Mouse (Mus musculus) myocyte (in vitro differentiated cells): ENCODE results near the gene Sema3c.
"Not testable (repeated sequence)": the region's sequence is repeated elsewhere in the genome, so short reads cannot be mapped to it uniquely, and the experiment has no call there.

Experiments
- POLR2A ChIP-seq: IDR thresholded peaks from one replicate; pipeline ENCODE4 v1.6.1; 2011; ENCODE audit warnings: low read depth, mild to moderate bottlenecking, control low read depth, moderate library complexity; ENCODE audit not compliant: insufficient read length
- POLR2AphosphoS2 ChIP-seq: IDR thresholded peaks from one replicate; pipeline ENCODE4 v1.6.1; 2011; ENCODE audit warnings: low read depth, control low read depth; ENCODE audit not compliant: insufficient read length

DNA sequence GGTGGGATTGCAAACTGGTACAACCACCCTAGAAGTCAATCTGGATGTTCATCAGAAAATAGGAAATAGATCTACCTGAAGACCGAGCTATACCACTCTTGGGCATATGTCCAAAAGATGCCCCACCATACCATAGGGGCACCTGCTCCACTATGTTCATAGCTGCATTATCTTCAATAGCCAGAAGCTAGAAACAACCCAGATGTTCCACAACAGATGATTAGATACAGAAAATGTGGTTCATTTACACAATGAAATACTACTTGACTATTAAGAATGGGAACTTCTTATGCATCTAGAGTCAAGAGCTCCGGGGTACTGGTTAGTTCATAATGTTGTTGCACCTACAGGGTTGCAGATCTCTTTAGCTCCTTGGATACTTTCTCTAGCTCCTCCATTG, 42.9 kb upstream of the Sema3c start:
- TF ChIP-seq POLR2AphosphoS2, POLR2A: not testable (repeated sequence)
